Mouse (Mus musculus) kidney, embryonic 16.5 days (tissue): Measurements from ENCODE around the gene Gm42791. TPM values are rescaled to one million over a fixed set of nuclear protein-coding genes. Genes with fewer than 3 reads are reported as not detected.

Experiments
- ATAC-seq: fragments of 200-750 bp; cut with Nextera tagmentation; 2 replicates; pipeline ENCODE4 v1.8.0; 2017; ENCODE audit warnings: moderate TSS enrichment; ENCODE audit not compliant: low FRiP score, low TSS enrichment
- H3K27ac ChIP-seq: fragments of 300-500 bp; sonication (generic); 2 replicates; pipeline ENCODE4 v1.5.1; 2014; ENCODE audit warnings: low read length
- H3K27me3 ChIP-seq: fragments of 300-500 bp; sonication (generic); 2 replicates; pipeline ENCODE4 v1.6.1; 2014; ENCODE audit warnings: low read length, control low read depth, mixed read lengths; ENCODE audit not compliant: insufficient read depth
- H3K36me3 ChIP-seq: fragments of 300-500 bp; sonication (generic); 2 replicates; pipeline ENCODE4 v1.6.1; 2014; ENCODE audit warnings: low read length, control low read depth, mixed read lengths; ENCODE audit not compliant: insufficient read depth
- H3K4me1 ChIP-seq: fragments of 300-500 bp; sonication (generic); 2 replicates; pipeline ENCODE4 v1.6.1; 2014; ENCODE audit warnings: low read length, control low read depth, mixed read lengths; ENCODE audit not compliant: insufficient read depth
- H3K4me2 ChIP-seq: fragments of 300-500 bp; sonication (generic); replicated peaks from 2 replicates; pipeline ENCODE4 v1.6.1; 2014; ENCODE audit warnings: low read depth, low read length
- H3K4me3 ChIP-seq: fragments of 300-500 bp; sonication (generic); 2 replicates; pipeline ENCODE4 v1.5.1; 2014; ENCODE audit warnings: mild to moderate bottlenecking, low read length
- H3K9ac ChIP-seq: fragments of 300-500 bp; sonication (generic); replicated peaks from 2 replicates; pipeline ENCODE4 v1.6.1; 2014; ENCODE audit warnings: low read length
- H3K9me3 ChIP-seq: fragments of 300-500 bp; sonication (generic); 2 replicates; pipeline ENCODE4 v1.6.1; 2016; ENCODE audit warnings: low read length, control low read depth
- WGBS: fragments of 180-500 bp; shearing (Covaris S2); extraction: QIAGEN DNeasy Blood & Tissue Kit; methylation state at CpG from one replicate; pipeline ENCODE4 v1.1.7; 2014; 5-methylcytosine and 5-hydroxymethylcytosine counted together
- polyA plus RNA-seq: library from polyadenylated mRNA; unstranded; fragments of >200 nt; fragmentation: Nextera tagmentation; extraction: Ambion mirVana; gene quantifications from 2 replicates; pipeline ENCODE4 v1.2.1, GENCODE M21; 2015

Gene Gm42791
- 0.42 TPM in 1 of 2 replicates, not detected in the other for polyA plus RNA-seq

GRCm38 (mm10) chr5:148994706-148995414 is at the start of gene Gm42791:
Gene Gm42791 (minus strand): TSS chr5:148995147.
- 0 out of 2 replicates have a peak, but pooled peaks cover 3% of the 10 kb centered on the region for H3K36me3 ChIP-seq
- WGBS = under 1% methylated on average over 33 of the region's 33 CpGs
- H3K4me1 ChIP-seq = peaks cover 36% of the 10 kb centered on the region
- peak within 1 kb of the TSS; percentile 65 for H3K9ac ChIP-seq
- ATAC-seq = peak; percentile 80
- H3K4me3 ChIP-seq = peak within 1 kb of the TSS; percentile 44
- H3K27ac ChIP-seq = peak within 1 kb of the TSS; percentile 92
- H3K4me2 ChIP-seq = peak within 1 kb of the TSS; percentile 60
- no peaks in the 10 kb centered on the region for H3K27me3 ChIP-seq
- no peaks in the 10 kb centered on the region for H3K9me3 ChIP-seq

GRCm38 (mm10) chr5:149044067-149044466 is 49.1 kb upstream of the Gm42791 start:
- ATAC-seq = peak; percentile 15; the same call in 1 of the 2 replicates
- WGBS = 75% methylated on average over 4 of the region's 4 CpGs
- Histone ChIP-seq H3K9ac (no peak overlapping the region), H3K9me3 (peaks cover 10% of the 10 kb centered on the region; the same call in 1 of the 2 replicates), H3K4me2 (no peak overlapping the region), H3K27ac (no peak overlapping the region), H3K4me3 (no peak overlapping the region), H3K27me3 (no peaks in the 10 kb centered on the region), H3K4me1 (no peaks in the 10 kb centered on the region), H3K36me3 (peaks cover 21% of the 10 kb centered on the region)

GRCm38 (mm10) chr5:149043240-149043639 is 48.3 kb upstream of the Gm42791 start:
- no peak for ATAC-seq
- H3K9me3 ChIP-seq = peaks cover 10% of the 10 kb centered on the region; the same call in 1 of the 2 replicates
- H3K27me3 ChIP-seq = no peaks in the 10 kb centered on the region
- no peak overlapping the region for H3K27ac ChIP-seq
- H3K4me1 ChIP-seq = no peaks in the 10 kb centered on the region
- no peak overlapping the region for H3K9ac ChIP-seq
- peaks cover 17% of the 10 kb centered on the region for H3K36me3 ChIP-seq
- no peak overlapping the region for H3K4me3 ChIP-seq
- H3K4me2 ChIP-seq = no peak overlapping the region
- WGBS = 81% methylated on average over 6 of the region's 6 CpGs

GRCm38 (mm10) chr5:149039825-149040224 is 44.9 kb upstream of the Gm42791 start:
- Histone ChIP-seq H3K4me1 (no peaks in the 10 kb centered on the region), H3K36me3 (no peaks in the 10 kb centered on the region), H3K27me3 (no peaks in the 10 kb centered on the region), H3K27ac (no peak overlapping the region), H3K9ac (no peak overlapping the region), H3K9me3 (peaks cover 9% of the 10 kb centered on the region), H3K4me3 (no peak overlapping the region), H3K4me2 (no peak overlapping the region)
- 91% methylated on average over 5 of the region's 5 CpGs for WGBS
- ATAC-seq = no peak

- Histone ChIP-seq H3K36me3 (no peaks in the 10 kb centered on the region), H3K4me1 (no peaks in the 10 kb centered on the region), H3K9me3 (peaks cover 9% of the 10 kb centered on the region), H3K27ac (no peak overlapping the region), H3K27me3 (no peaks in the 10 kb centered on the region), H3K9ac (no peak overlapping the region), H3K4me3 (no peak overlapping the region), H3K4me2 (no peak overlapping the region)
- no peak for ATAC-seq
- 26% methylated on average over 10 of the region's 10 CpGs for WGBS
These were observed 42.8 kb upstream of the Gm42791 start for GRCm38 (mm10) chr5:149037729-149038128.

- Histone ChIP-seq H3K27me3 (no peaks in the 10 kb centered on the region), H3K9me3 (peaks cover 9% of the 10 kb centered on the region), H3K36me3 (no peaks in the 10 kb centered on the region), H3K9ac (no peak overlapping the region), H3K27ac (no peak overlapping the region), H3K4me1 (peaks cover 2% of the 10 kb centered on the region; the same call in 1 of the 2 replicates), H3K4me3 (no peak overlapping the region), H3K4me2 (no peak overlapping the region)
- no peak for ATAC-seq
- 93% methylated on average over 3 of the region's 3 CpGs for WGBS
These were observed 42.0 kb upstream of the Gm42791 start for GRCm38 (mm10) chr5:149036920-149037319.

GRCm38 (mm10) chr5:149032438-149032837 is 37.5 kb upstream of the Gm42791 start:
- no peak for ATAC-seq
- no peak overlapping the region for H3K4me2 ChIP-seq
- no peaks in the 10 kb centered on the region for H3K36me3 ChIP-seq
- no peak overlapping the region for H3K27ac ChIP-seq
- peaks cover 21% of the 10 kb centered on the region for H3K4me1 ChIP-seq
- 92% methylated on average over 4 of the region's 4 CpGs for WGBS
- H3K4me3 ChIP-seq = no peak overlapping the region
- H3K9ac ChIP-seq = no peak overlapping the region
- H3K27me3 ChIP-seq = no peaks in the 10 kb centered on the region
- H3K9me3 ChIP-seq = peaks cover 4% of the 10 kb centered on the region; the same call in 1 of the 2 replicates

GRCm38 (mm10) chr5:149031199-149031750 is 36.3 kb upstream of the Gm42791 start:
- ATAC-seq = peak; percentile 87
- H3K9ac ChIP-seq = peak overlapping the region; percentile 79
- H3K36me3 ChIP-seq = no peaks in the 10 kb centered on the region
- 2% methylated on average over 30 of the region's 30 CpGs for WGBS
- H3K27me3 ChIP-seq = no peaks in the 10 kb centered on the region
- peak overlapping the region; percentile 48 for H3K4me3 ChIP-seq
- H3K4me1 ChIP-seq = peaks cover 21% of the 10 kb centered on the region
- peak overlapping the region; percentile 69 for H3K4me2 ChIP-seq
- no peaks in the 10 kb centered on the region for H3K9me3 ChIP-seq
- peak overlapping the region; percentile 93 for H3K27ac ChIP-seq

GRCm38 (mm10) chr5:149030103-149030502 is 35.2 kb upstream of the Gm42791 start:
- Histone ChIP-seq H3K9ac (no peak overlapping the region), H3K4me3 (no peak overlapping the region), H3K4me1 (peaks cover 21% of the 10 kb centered on the region), H3K36me3 (no peaks in the 10 kb centered on the region), H3K9me3 (no peaks in the 10 kb centered on the region), H3K4me2 (no peak overlapping the region), H3K27me3 (no peaks in the 10 kb centered on the region), H3K27ac (peak overlapping the region; percentile 65)
- 57% methylated on average over 2 of the region's 2 CpGs for WGBS
- ATAC-seq = peak; percentile 36

- no peak for ATAC-seq
- H3K27me3 ChIP-seq = no peaks in the 10 kb centered on the region
- no peak overlapping the region for H3K27ac ChIP-seq
- 81% methylated on average over 5 of the region's 5 CpGs for WGBS
- no peaks in the 10 kb centered on the region for H3K9me3 ChIP-seq
- peaks cover 21% of the 10 kb centered on the region for H3K4me1 ChIP-seq
- no peak overlapping the region for H3K4me2 ChIP-seq
- H3K4me3 ChIP-seq = no peak overlapping the region
- H3K36me3 ChIP-seq = no peaks in the 10 kb centered on the region
- no peak overlapping the region for H3K9ac ChIP-seq
These were observed 33.4 kb upstream of the Gm42791 start for GRCm38 (mm10) chr5:149028394-149028793.
